Mouse (Mus musculus): ENCODE measurements at regions not wholly inside any gene's neighbourhood (a gene's known extent, or its start where the extent isn't known, plus 50 kb on each side); places are given as distances from the start of the nearest gene placed in this dataset.
"Not testable (repeated sequence)": the region's sequence is repeated elsewhere in the genome, so short reads cannot be mapped to it uniquely, and the experiment has no call there.

GRCm38 (mm10) chr16:12638971-12639640 is 470.4 kb upstream of the Ercc4 start:
- Histone ChIP-seq H3K4me3 (ENCODE audit: low read depth, low read length) (no peak overlapping the region), H3K36me3 (ENCODE audit: control insufficient read depth, insufficient read depth, low read length) (no peaks in the 10 kb centered on the region), H3K4me2 (ENCODE audit: low read length) (no peak overlapping the region), H3K9ac (ENCODE audit: low read length) (no peak overlapping the region), H3K27ac (ENCODE audit: low read depth) (no peak overlapping the region), H3K4me1 (replicated peaks; ENCODE audit: control insufficient read depth, insufficient read depth, low read length) (no peaks in the 10 kb centered on the region), H3K9me3 (ENCODE audit: control insufficient read depth, low read length) (no peaks in the 10 kb centered on the region), H3K27me3 (replicated peaks; ENCODE audit: control insufficient read depth, insufficient read depth, low read length) (no peaks in the 10 kb centered on the region)
- WGBS: 74% methylated on average over 1 of the region's 1 CpGs
- DNase-seq (ENCODE audit: low spot score) (no peak), ATAC-seq (replicated peaks; ENCODE audit: low FRiP score, low TSS enrichment, low read depth) (no peak)

- H3K4me1 ChIP-seq (replicated peaks; ENCODE audit: control insufficient read depth, insufficient read depth, low read length): no peaks in the 10 kb centered on the region
- H3K4me3 ChIP-seq (ENCODE audit: low read depth, low read length): no peak overlapping the region
- H3K27me3 ChIP-seq (replicated peaks; ENCODE audit: control insufficient read depth, insufficient read depth, low read length): no peaks in the 10 kb centered on the region
- no peaks in the 10 kb centered on the region for H3K9me3 ChIP-seq (ENCODE audit: control insufficient read depth, low read length)
- ATAC-seq (replicated peaks; ENCODE audit: low FRiP score, low TSS enrichment, low read depth) (no peak; the same call in 1 of the 2 replicates), DNase-seq (ENCODE audit: low spot score) (no peak)
- no peaks in the 10 kb centered on the region for H3K36me3 ChIP-seq (ENCODE audit: control insufficient read depth, insufficient read depth, low read length)
- H3K9ac ChIP-seq (ENCODE audit: low read length): no peak overlapping the region
- H3K27ac ChIP-seq (ENCODE audit: low read depth): no peak overlapping the region
- H3K4me2 ChIP-seq (ENCODE audit: low read length): no peak overlapping the region
Observed at GRCm38 (mm10) chr16:12643053-12643452, 466.4 kb upstream of the Ercc4 start.

- ATAC-seq (replicated peaks; ENCODE audit: low FRiP score, low TSS enrichment, low read depth): no peak
- 62% methylated on average over 2 of the region's 2 CpGs for WGBS
Observed at GRCm38 (mm10) chr16:12644621-12645020, 464.9 kb upstream of the Ercc4 start.

DNA sequence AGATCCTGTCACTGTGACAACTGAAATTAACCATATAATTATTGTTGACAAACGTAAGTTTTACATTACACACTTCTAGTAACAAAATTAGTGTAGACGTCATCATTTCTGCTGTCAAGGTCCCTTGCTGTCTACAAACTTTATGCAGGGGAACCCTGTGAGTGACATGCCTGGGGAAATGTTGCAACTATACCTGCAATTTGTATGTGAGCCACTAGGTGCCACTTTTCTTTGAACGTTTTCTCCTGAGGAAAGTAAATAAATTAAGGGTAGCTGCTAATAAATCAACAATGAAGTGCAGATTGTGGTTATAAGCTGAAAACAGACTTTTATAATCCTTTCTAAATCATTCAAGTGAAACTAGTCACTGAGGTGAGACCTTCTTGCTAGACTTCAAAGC is 457.3 kb upstream of the Ercc4 start:
- Histone ChIP-seq H3K9me3 (ENCODE audit: control insufficient read depth, low read length) (no peaks in the 10 kb centered on the region), H3K4me2 (ENCODE audit: low read length) (no peak overlapping the region), H3K27me3 (replicated peaks; ENCODE audit: control insufficient read depth, insufficient read depth, low read length) (no peaks in the 10 kb centered on the region), H3K9ac (ENCODE audit: low read length) (no peak overlapping the region), H3K4me3 (ENCODE audit: low read depth, low read length) (no peak overlapping the region), H3K27ac (ENCODE audit: low read depth) (no peak overlapping the region), H3K4me1 (replicated peaks; ENCODE audit: control insufficient read depth, insufficient read depth, low read length) (no peaks in the 10 kb centered on the region), H3K36me3 (ENCODE audit: control insufficient read depth, insufficient read depth, low read length) (no peaks in the 10 kb centered on the region)
- WGBS: 75% methylated on average over 3 of the region's 3 CpGs
- no peak for DNase-seq (ENCODE audit: low spot score)
- no peak for ATAC-seq (replicated peaks; ENCODE audit: low FRiP score, low TSS enrichment, low read depth)

More at GRCm38 (mm10) chr16:12644621-12645020, 464.9 kb upstream of the Ercc4 start:
- no peak for DNase-seq (ENCODE audit: low spot score)
- no peak overlapping the region for H3K4me3 ChIP-seq (ENCODE audit: low read depth, low read length)
- no peak overlapping the region for H3K27ac ChIP-seq (ENCODE audit: low read depth)
- no peak overlapping the region for H3K9ac ChIP-seq (ENCODE audit: low read length)
- H3K9me3 ChIP-seq (ENCODE audit: control insufficient read depth, low read length): no peaks in the 10 kb centered on the region
- H3K27me3 ChIP-seq (replicated peaks; ENCODE audit: control insufficient read depth, insufficient read depth, low read length): no peaks in the 10 kb centered on the region
- H3K4me2 ChIP-seq (ENCODE audit: low read length): no peak overlapping the region
- no peaks in the 10 kb centered on the region for H3K36me3 ChIP-seq (ENCODE audit: control insufficient read depth, insufficient read depth, low read length)
- H3K4me1 ChIP-seq (replicated peaks; ENCODE audit: control insufficient read depth, insufficient read depth, low read length): no peaks in the 10 kb centered on the region

GRCm38 (mm10) chr16:12673656-12674055 is 435.8 kb upstream of the Ercc4 start:
- H3K4me1 ChIP-seq (replicated peaks; ENCODE audit: control insufficient read depth, insufficient read depth, low read length); H3K9me3 ChIP-seq (ENCODE audit: control insufficient read depth, low read length); DNase-seq (ENCODE audit: low spot score); H3K27me3 ChIP-seq (replicated peaks; ENCODE audit: control insufficient read depth, insufficient read depth, low read length); H3K9ac ChIP-seq (ENCODE audit: low read length); H3K4me3 ChIP-seq (ENCODE audit: low read depth, low read length); H3K27ac ChIP-seq (ENCODE audit: low read depth); ATAC-seq (replicated peaks; ENCODE audit: low FRiP score, low TSS enrichment, low read depth); H3K36me3 ChIP-seq (ENCODE audit: control insufficient read depth, insufficient read depth, low read length); H3K4me2 ChIP-seq (ENCODE audit: low read length): not testable (repeated sequence)
- WGBS: 96% methylated on average over 1 of the region's 1 CpGs

DNA sequence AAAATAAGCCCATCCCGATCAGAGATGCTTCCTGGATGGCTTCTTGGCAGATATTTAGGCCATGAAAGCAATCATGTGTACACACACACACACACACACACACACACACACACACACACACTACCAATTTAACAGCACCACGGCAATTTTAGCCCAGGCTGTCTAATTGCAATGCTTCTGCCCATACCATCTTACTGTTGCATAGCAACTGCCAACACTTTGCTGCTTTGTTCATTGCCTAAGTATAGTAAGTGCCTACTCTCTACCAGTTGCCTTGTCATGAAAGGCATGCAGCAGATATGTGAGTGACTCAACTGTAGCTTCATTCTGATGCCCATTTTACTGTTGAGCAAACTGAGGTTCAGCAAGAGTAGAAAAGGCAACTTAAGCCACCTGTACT is 428.0 kb upstream of the Ercc4 start:
- Histone ChIP-seq H3K4me1 (replicated peaks; ENCODE audit: control insufficient read depth, insufficient read depth, low read length) (no peaks in the 10 kb centered on the region), H3K36me3 (ENCODE audit: control insufficient read depth, insufficient read depth, low read length) (no peaks in the 10 kb centered on the region), H3K9me3 (ENCODE audit: control insufficient read depth, low read length) (no peaks in the 10 kb centered on the region), H3K9ac (ENCODE audit: low read length) (no peak overlapping the region), H3K4me3 (ENCODE audit: low read depth, low read length) (no peak overlapping the region), H3K27ac (ENCODE audit: low read depth) (no peak overlapping the region), H3K27me3 (replicated peaks; ENCODE audit: control insufficient read depth, insufficient read depth, low read length) (no peaks in the 10 kb centered on the region), H3K4me2 (ENCODE audit: low read length) (no peak overlapping the region)
- 90% methylated on average over 2 of the region's 2 CpGs for WGBS
- ATAC-seq (replicated peaks; ENCODE audit: low FRiP score, low TSS enrichment, low read depth) (no peak), DNase-seq (ENCODE audit: low spot score) (no peak)

DNA sequence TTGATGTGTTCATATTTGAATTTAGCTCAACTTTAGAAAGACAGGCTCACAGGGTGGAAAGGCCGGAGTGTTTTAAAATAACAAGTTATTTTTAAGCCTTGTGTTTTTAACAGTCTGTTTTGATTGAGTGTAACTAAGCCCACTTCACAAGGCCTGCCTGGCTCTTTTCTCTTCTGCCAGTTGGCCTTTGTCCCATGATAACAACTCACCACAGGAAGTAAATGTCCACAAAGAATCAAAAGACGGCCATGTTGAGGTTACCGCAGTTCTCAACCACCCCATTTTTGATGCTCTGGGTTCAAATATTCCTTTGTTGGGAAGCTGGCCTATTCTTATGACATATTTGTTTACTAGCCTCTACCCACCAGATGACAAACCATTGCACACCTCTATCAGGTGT is 423.7 kb upstream of the Ercc4 start:
- 72% methylated on average over 3 of the region's 3 CpGs for WGBS
- Histone ChIP-seq H3K27ac (ENCODE audit: low read depth) (no peak overlapping the region), H3K36me3 (ENCODE audit: control insufficient read depth, insufficient read depth, low read length) (no peaks in the 10 kb centered on the region), H3K9me3 (ENCODE audit: control insufficient read depth, low read length) (no peaks in the 10 kb centered on the region), H3K4me3 (ENCODE audit: low read depth, low read length) (no peak overlapping the region), H3K4me2 (ENCODE audit: low read length) (no peak overlapping the region), H3K4me1 (replicated peaks; ENCODE audit: control insufficient read depth, insufficient read depth, low read length) (no peaks in the 10 kb centered on the region), H3K27me3 (replicated peaks; ENCODE audit: control insufficient read depth, insufficient read depth, low read length) (no peaks in the 10 kb centered on the region), H3K9ac (ENCODE audit: low read length) (no peak overlapping the region)
- ATAC-seq (replicated peaks; ENCODE audit: low FRiP score, low TSS enrichment, low read depth) (no peak), DNase-seq (ENCODE audit: low spot score) (no peak)

DNA sequence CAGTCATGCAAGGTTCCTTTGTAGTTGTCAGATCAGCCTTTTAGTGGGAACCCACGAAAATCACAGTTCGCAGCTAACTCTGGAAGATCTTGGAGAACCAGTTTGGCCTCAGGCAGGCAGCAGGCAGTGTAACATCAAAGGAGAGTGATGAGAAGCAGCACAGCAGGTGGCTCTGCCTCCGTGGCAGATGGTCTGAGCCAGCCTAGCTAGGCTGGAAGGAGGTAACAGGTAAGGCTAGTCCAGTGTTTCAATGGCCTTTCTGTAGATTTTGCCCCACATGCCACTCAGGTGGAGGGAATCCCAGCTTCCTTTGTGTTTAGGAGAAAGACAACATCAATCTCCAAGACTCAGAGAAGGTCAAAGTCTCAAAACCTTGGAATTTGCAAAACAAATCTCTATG is 417.7 kb upstream of the Ercc4 start:
- Histone ChIP-seq H3K9me3 (ENCODE audit: control insufficient read depth, low read length) (no peaks in the 10 kb centered on the region), H3K4me2 (ENCODE audit: low read length) (no peak overlapping the region), H3K27ac (ENCODE audit: low read depth) (no peak overlapping the region), H3K4me1 (replicated peaks; ENCODE audit: control insufficient read depth, insufficient read depth, low read length) (no peaks in the 10 kb centered on the region), H3K4me3 (ENCODE audit: low read depth, low read length) (no peak overlapping the region), H3K9ac (ENCODE audit: low read length) (no peak overlapping the region), H3K27me3 (replicated peaks; ENCODE audit: control insufficient read depth, insufficient read depth, low read length) (no peaks in the 10 kb centered on the region), H3K36me3 (ENCODE audit: control insufficient read depth, insufficient read depth, low read length) (no peaks in the 10 kb centered on the region)
- ATAC-seq (replicated peaks; ENCODE audit: low FRiP score, low TSS enrichment, low read depth): no peak
- DNase-seq (ENCODE audit: low spot score): no peak
- WGBS: 16% methylated on average over 3 of the region's 3 CpGs

DNA sequence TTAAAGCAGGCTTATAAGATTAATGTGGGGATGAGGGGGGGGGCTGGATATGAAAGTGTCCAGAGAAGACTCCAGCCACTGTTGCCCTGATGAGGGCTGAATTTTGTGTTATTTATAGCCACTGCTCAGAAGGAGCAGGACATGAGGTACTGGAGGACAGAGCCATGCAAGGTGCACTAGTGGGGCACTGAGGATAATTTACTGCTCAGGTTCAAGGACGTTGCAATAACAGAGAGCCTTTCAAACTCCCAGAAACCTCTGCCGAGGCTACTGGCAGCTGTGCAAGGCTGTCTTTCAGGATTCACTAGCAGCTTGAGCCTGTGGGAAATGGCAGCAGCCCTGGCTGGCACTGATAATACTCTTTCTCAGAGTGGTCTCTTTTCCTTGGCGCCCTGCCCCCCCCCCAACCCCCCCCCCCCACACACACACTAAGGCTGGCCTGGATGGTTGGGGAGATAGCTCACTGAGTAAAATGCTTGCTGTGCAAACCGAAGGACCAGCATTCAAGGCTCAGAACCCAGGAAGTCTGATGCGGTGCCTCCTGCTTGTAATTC is 416.7 kb upstream of the Ercc4 start:
- Histone ChIP-seq H3K9ac (ENCODE audit: low read length) (no peak overlapping the region), H3K4me2 (ENCODE audit: low read length) (no peak overlapping the region), H3K4me3 (ENCODE audit: low read depth, low read length) (no peak overlapping the region), H3K4me1 (replicated peaks; ENCODE audit: control insufficient read depth, insufficient read depth, low read length) (no peaks in the 10 kb centered on the region), H3K27ac (ENCODE audit: low read depth) (no peak overlapping the region), H3K9me3 (ENCODE audit: control insufficient read depth, low read length) (no peaks in the 10 kb centered on the region), H3K27me3 (replicated peaks; ENCODE audit: control insufficient read depth, insufficient read depth, low read length) (no peaks in the 10 kb centered on the region), H3K36me3 (ENCODE audit: control insufficient read depth, insufficient read depth, low read length) (no peaks in the 10 kb centered on the region)
- ATAC-seq (replicated peaks; ENCODE audit: low FRiP score, low TSS enrichment, low read depth): no peak
- 31% methylated on average over 5 of the region's 5 CpGs for WGBS
- DNase-seq (ENCODE audit: low spot score): no peak

Measured in intestine, embryonic 14.5 days (tissue).